Mouse (Mus musculus): ENCODE results near the gene Olfr917.

Olfr917 gene

GRCm38 (mm10) chr9:38665742-38666141, at the start of gene Olfr917:
Olfr917 (minus strand) TSS chr9:38665842.
- DNase-seq (ENCODE audit: low spot score), result no peak

DNA sequence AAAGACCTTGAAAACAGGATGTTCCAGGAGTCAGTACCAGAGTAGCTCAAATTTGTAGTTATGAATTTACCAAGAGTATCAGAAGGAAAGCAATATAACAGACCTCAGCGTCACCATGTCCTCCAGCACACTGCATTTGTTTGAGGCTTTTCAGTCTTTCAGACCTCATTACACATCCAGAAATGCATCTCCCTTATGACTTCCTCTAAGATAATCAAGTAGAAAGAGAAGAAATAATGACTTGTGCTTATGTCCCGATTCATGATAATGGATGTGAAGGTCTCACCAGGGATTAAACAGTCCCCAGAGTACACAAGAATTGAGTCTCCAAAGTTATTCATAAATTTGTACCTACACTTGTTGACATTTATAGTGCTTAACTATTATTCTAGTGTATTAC, 8.9 kb upstream of the Olfr917 start, which contains the start of gene Olfr918:
Gene Olfr918, minus strand, starts transcription at position 101 of the 400 bp plus-strand sequence.
- no peak for DNase-seq (ENCODE audit: low spot score)

DNA sequence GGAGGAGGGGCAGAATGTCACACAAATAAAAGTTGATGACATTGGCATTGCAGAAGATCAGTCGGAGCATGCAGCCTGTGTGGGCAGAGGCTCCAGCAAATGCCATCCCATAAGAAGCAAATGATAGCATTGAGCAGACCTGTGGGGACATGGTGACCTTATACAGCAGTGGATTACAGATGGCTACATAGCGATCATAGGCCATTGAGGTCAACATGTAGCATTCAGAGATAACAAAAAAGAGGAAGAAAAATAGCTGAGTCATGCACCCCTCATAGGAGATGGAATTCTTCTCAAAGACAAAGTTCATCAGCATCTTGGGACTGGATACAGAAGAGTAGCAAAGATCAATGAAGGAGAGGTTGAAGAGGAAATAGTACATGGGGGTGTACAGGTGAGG, 7.2 kb upstream of the Olfr917 start:
- no peak for DNase-seq (ENCODE audit: low spot score)

- no peak for DNase-seq (ENCODE audit: low spot score)
Measured at GRCm38 (mm10) chr9:38659775-38660174, 5.9 kb downstream of the Olfr917 start, which contains the start of gene Olfr916. Olfr916 (minus strand) TSS chr9:38659875.

DNA sequence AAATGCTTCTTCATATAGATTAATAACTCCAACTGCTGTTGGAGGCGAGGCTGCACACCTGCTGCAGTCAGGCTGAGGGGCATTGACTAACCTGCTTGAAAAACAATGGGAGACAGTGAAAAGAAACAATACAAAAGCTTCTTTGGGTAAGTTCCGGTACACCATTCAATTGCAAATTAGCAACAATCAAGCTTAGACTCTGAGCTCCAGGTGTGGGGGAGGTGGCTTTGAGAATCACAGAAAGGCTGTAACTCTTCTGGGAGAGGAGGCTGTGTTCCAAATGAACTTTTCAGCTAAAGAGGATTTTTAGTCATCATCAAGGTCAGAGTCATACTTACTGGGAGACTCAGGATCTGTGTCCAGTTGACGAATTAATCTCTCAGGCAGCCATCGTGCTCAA, 33.2 kb downstream of the Olfr917 start:
- DNase-seq (ENCODE audit: low spot score), result no peak
